ENCODE assay signal across 8 mouse cellular contexts in genomic region chr6:100285985-100286572, GRCm38 (mm10). TPM values are rescaled to one million over a fixed set of nuclear protein-coding genes. Genes with fewer than 3 reads are reported as not detected.
DNase-seq lines count a peak whose midpoint lies in the region; ATAC-seq and TF ChIP-seq lines count a peak whose summit lies in the region.

No protein-coding gene starts in this region.

- H3K27ac ChIP-seq in cerebellum, adult 2 months (ENCODE audit: insufficient read depth, low read length), result peak overlapping the region; percentile 89; the same call in 1 of the 2 replicates
- H3K27ac ChIP-seq in thymus, adult 2 months (ENCODE audit: control insufficient read depth, insufficient read depth, low read length), result no peak overlapping the region
- H3K27ac ChIP-seq in limb, embryonic 12.5 days, result peak overlapping the region; percentile 97
- H3K27ac ChIP-seq in stomach, embryonic 14.5 days (ENCODE audit: low read length), result peak overlapping the region; percentile 52; the same call in 1 of the 2 replicates

- no peaks in the 10 kb centered on the region for H3K9me3 ChIP-seq in limb, embryonic 12.5 days
- H3K9me3 ChIP-seq in stomach, embryonic 14.5 days (ENCODE audit: control insufficient read depth, low read depth, low read length), result no peaks in the 10 kb centered on the region

- H3K27me3 ChIP-seq in cerebellum, adult 2 months (ENCODE audit: control insufficient read depth, insufficient read depth, low read length), result no peaks in the 10 kb centered on the region
- H3K27me3 ChIP-seq in thymus, adult 2 months (ENCODE audit: control insufficient read depth, insufficient read depth, low read length), result no peaks in the 10 kb centered on the region; the same call in 1 of the 2 replicates
- peaks cover 19% of the 10 kb centered on the region for H3K27me3 ChIP-seq in limb, embryonic 12.5 days
- no peaks in the 10 kb centered on the region for H3K27me3 ChIP-seq in stomach, embryonic 14.5 days (ENCODE audit: control insufficient read depth, insufficient read depth, low read length)

- no peaks in the 10 kb centered on the region; the same call in 1 of the 2 replicates for H3K4me1 ChIP-seq in cerebellum, adult 2 months (ENCODE audit: control insufficient read depth, insufficient read depth, low read length)
- peaks cover 10% of the 10 kb centered on the region for H3K4me1 ChIP-seq in thymus, adult 2 months (replicated peaks; ENCODE audit: control insufficient read depth, insufficient read depth, low read length)
- peaks cover 34% of the 10 kb centered on the region for H3K4me1 ChIP-seq in limb, embryonic 12.5 days (replicated peaks)
- peaks cover 16% of the 10 kb centered on the region; the same call in 1 of the 2 replicates for H3K4me1 ChIP-seq in stomach, embryonic 14.5 days (ENCODE audit: control insufficient read depth, insufficient read depth, low read length)

- peak overlapping the region; percentile 90 for H3K4me2 ChIP-seq in limb, embryonic 12.5 days
- peak overlapping the region; percentile 77 for H3K4me2 ChIP-seq in stomach, embryonic 14.5 days (replicated peaks; ENCODE audit: low read depth, low read length)

- no peak for ATAC-seq in limb, embryonic 12.5 days (ENCODE audit: insufficient number of reproducible peaks, insufficient read depth, low FRiP score, low TSS enrichment, low read depth)
- ATAC-seq in stomach, embryonic 14.5 days (ENCODE audit: insufficient number of reproducible peaks, insufficient read depth, low FRiP score, low read depth), result no peak

- peak overlapping the region; percentile 94 for H3K9ac ChIP-seq in limb, embryonic 12.5 days (replicated peaks)
- H3K9ac ChIP-seq in stomach, embryonic 14.5 days (replicated peaks; ENCODE audit: low read depth, low read length), result peak overlapping the region; percentile 89

- 8% methylated on average over 18 of the region's 18 CpGs for WGBS in cerebellum, adult 2 months
- 22% methylated on average over 18 of the region's 18 CpGs for WGBS in thymus, adult 2 months
- 2% methylated on average over 18 of the region's 18 CpGs for WGBS in limb, embryonic 12.5 days
- whole genome bisulfite sequencing in stomach, embryonic 14.5 days, result 1% methylated on average over 18 of the region's 18 CpGs

- DNase-seq in cerebellum, adult 2 months, result no peak
- no peak for DNase-seq in cerebellum, adult 8-10 months
- no peak for DNase-seq in thymus, adult 2 months
- DNase-seq in thymus, postnatal 4 days, result no peak
- DNase-seq in spleen, adult 12 weeks (ENCODE audit: low spot score), result no peak
- no peak for DNase-seq in adrenal gland, postnatal 36 days

- peak overlapping the region; percentile 96 for H3K4me3 ChIP-seq in cerebellum, adult 2 months (replicated peaks; ENCODE audit: insufficient read depth, low read depth, low read length)
- peak overlapping the region; percentile 97 for H3K4me3 ChIP-seq in thymus, adult 2 months (ENCODE audit: control insufficient read depth, insufficient read depth, low read length)
- H3K4me3 ChIP-seq in limb, embryonic 12.5 days (replicated peaks), result peak overlapping the region; percentile 76
- H3K4me3 ChIP-seq in stomach, embryonic 14.5 days (ENCODE audit: low read depth, low read length), result peak overlapping the region; percentile 67

- no peak for TF ChIP-seq POLR2A in cerebellum, adult 2 months (IDR thresholded peaks at IDR 0.05; ENCODE audit: borderline replicate concordance, insufficient read depth, low read length)
- no peak for TF ChIP-seq POLR2A in thymus, adult 2 months (IDR thresholded peaks at IDR 0.05; ENCODE audit: control insufficient read depth, extremely low read depth, insufficient read depth, low read length, poor library complexity)

- no peaks in the 10 kb centered on the region for H3K36me3 ChIP-seq in thymus, adult 2 months (ENCODE audit: control insufficient read depth, insufficient read depth, low read length)
- no peaks in the 10 kb centered on the region for H3K36me3 ChIP-seq in limb, embryonic 12.5 days
- H3K36me3 ChIP-seq in stomach, embryonic 14.5 days (ENCODE audit: control insufficient read depth, insufficient read depth, low read length), result no peaks in the 10 kb centered on the region

- no peak for TF ChIP-seq CTCF in cerebellum, adult 2 months (IDR thresholded peaks at IDR 0.05; ENCODE audit: borderline replicate concordance, insufficient read depth, low read depth, low read length)
- TF ChIP-seq CTCF in thymus, adult 2 months (IDR thresholded peaks at IDR 0.05; ENCODE audit: borderline replicate concordance, control insufficient read depth, extremely low read depth, insufficient read depth, low read length, poor library complexity), result no peak

RNA-seq across cellular contexts. Expression of gene Rybp, which starts 1.2 kb away (rescaled TPM):
- polyA plus RNA-seq in cerebellum, adult 2 months (2012; rRNA removed), result 30.0 and 31.7 TPM in 2 replicates
- polyA plus RNA-seq in thymus, adult 2 months (2012; rRNA removed), result 28.6 and 31.9 TPM in 2 replicates
- polyA plus RNA-seq in limb, embryonic 12.5 days (2016; fragmentation: Nextera tagmentation; extraction: Ambion mirVana), result 21.7 and 24.7 TPM in 2 replicates
- 12.6 and 13.7 TPM in 2 replicates for polyA plus RNA-seq in stomach, embryonic 14.5 days (2014; fragmentation: Nextera tagmentation; extraction: Ambion mirVana)
- total RNA-seq in adrenal gland, postnatal 36 days (2021), result 10 to 100 TPM; 28.2 to 32.8 TPM
